Mouse (Mus musculus): ENCODE results near the gene Clcn2. TPM values are rescaled to one million over a fixed set of nuclear protein-coding genes. Genes with fewer than 3 reads are reported as not detected.

The Clcn2 gene
- polyA plus RNA-seq, 1 experiment, result 122 TPM

- Histone ChIP-seq H3K4me1 (ENCODE audit: control insufficient read depth, insufficient read depth, low read length) (no peaks in the 10 kb centered on the region), H3K27ac (ENCODE audit: insufficient read depth, low read length) (no peak overlapping the region), H3K4me3 (ENCODE audit: insufficient read depth, low read length) (no peak overlapping the region)
- TF ChIP-seq POLR2A (IDR thresholded peaks at IDR 0.05; ENCODE audit: extremely low read depth, insufficient read depth, low read length) (no peak), CTCF (IDR thresholded peaks at IDR 0.05; ENCODE audit: extremely low read depth, insufficient read depth, low read length) (no peak)
Observed at GRCm38 (mm10) chr16:20735651-20736050, 18.1 kb upstream of the Clcn2 start.

- Histone ChIP-seq H3K4me1 (ENCODE audit: control insufficient read depth, insufficient read depth, low read length) (no peaks in the 10 kb centered on the region), H3K27ac (ENCODE audit: insufficient read depth, low read length) (no peak within 1 kb of the TSS), H3K4me3 (ENCODE audit: insufficient read depth, low read length) (peak within 1 kb of the TSS; percentile 57)
- no peak for TF ChIP-seq CTCF (IDR thresholded peaks at IDR 0.05; ENCODE audit: extremely low read depth, insufficient read depth, low read length)
- TF ChIP-seq POLR2A (IDR thresholded peaks at IDR 0.05; ENCODE audit: extremely low read depth, insufficient read depth, low read length), result no peak
Observed at GRCm38 (mm10) chr16:20733731-20734730, 16.5 kb upstream of the Clcn2 start, which contains the start of gene Thpo. Gene Thpo (minus strand): TSS chr16:20734511.

GRCm38 (mm10) chr16:20732925-20733730 lies 15.6 kb upstream of the Clcn2 start, which contains the start of gene Chrd:
Gene Chrd (plus strand): TSS chr16:20733127.
- Histone ChIP-seq H3K4me1 (ENCODE audit: control insufficient read depth, insufficient read depth, low read length) (no peaks in the 10 kb centered on the region), H3K27ac (ENCODE audit: insufficient read depth, low read length) (peak within 1 kb of the TSS; percentile 86; the same call in 1 of the 2 replicates), H3K4me3 (ENCODE audit: insufficient read depth, low read length) (peak within 1 kb of the TSS; percentile 57)
- 0 out of 2 replicates have a peak, but pooled peaks have one; percentile 40 for TF ChIP-seq POLR2A (IDR thresholded peaks at IDR 0.05; ENCODE audit: extremely low read depth, insufficient read depth, low read length)
- TF ChIP-seq CTCF (IDR thresholded peaks at IDR 0.05; ENCODE audit: extremely low read depth, insufficient read depth, low read length), result no peak

GRCm38 (mm10) chr16:20732251-20732924 lies 14.8 kb upstream of the Clcn2 start:
- H3K27ac ChIP-seq (ENCODE audit: insufficient read depth, low read length), result peak overlapping the region; percentile 86; the same call in 1 of the 2 replicates
- no peaks in the 10 kb centered on the region for H3K4me1 ChIP-seq (ENCODE audit: control insufficient read depth, insufficient read depth, low read length)
- peak overlapping the region; percentile 57 for H3K4me3 ChIP-seq (ENCODE audit: insufficient read depth, low read length)
- TF ChIP-seq POLR2A (IDR thresholded peaks at IDR 0.05; ENCODE audit: extremely low read depth, insufficient read depth, low read length) (no peak), CTCF (IDR thresholded peaks at IDR 0.05; ENCODE audit: extremely low read depth, insufficient read depth, low read length) (no peak)

GRCm38 (mm10) chr16:20731688-20732087 lies 14.1 kb upstream of the Clcn2 start:
- TF ChIP-seq CTCF (IDR thresholded peaks at IDR 0.05; ENCODE audit: extremely low read depth, insufficient read depth, low read length) (no peak), POLR2A (IDR thresholded peaks at IDR 0.05; ENCODE audit: extremely low read depth, insufficient read depth, low read length) (no peak)
- no peak overlapping the region for H3K4me3 ChIP-seq (ENCODE audit: insufficient read depth, low read length)
- 0 out of 2 replicates have a peak overlapping the region, but pooled peaks have one; percentile 32 for H3K27ac ChIP-seq (ENCODE audit: insufficient read depth, low read length)
- no peaks in the 10 kb centered on the region for H3K4me1 ChIP-seq (ENCODE audit: control insufficient read depth, insufficient read depth, low read length)

- Histone ChIP-seq H3K27ac (ENCODE audit: insufficient read depth, low read length) (no peak overlapping the region), H3K4me1 (ENCODE audit: control insufficient read depth, insufficient read depth, low read length) (no peaks in the 10 kb centered on the region), H3K4me3 (ENCODE audit: insufficient read depth, low read length) (no peak overlapping the region)
- TF ChIP-seq CTCF (IDR thresholded peaks at IDR 0.05; ENCODE audit: extremely low read depth, insufficient read depth, low read length) (no peak), POLR2A (IDR thresholded peaks at IDR 0.05; ENCODE audit: extremely low read depth, insufficient read depth, low read length) (no peak)
Observed at GRCm38 (mm10) chr16:20730293-20730711, 12.8 kb upstream of the Clcn2 start.

GRCm38 (mm10) chr16:20726384-20726783 lies 8.8 kb upstream of the Clcn2 start:
- no peak overlapping the region for H3K27ac ChIP-seq (ENCODE audit: insufficient read depth, low read length)
- H3K4me3 ChIP-seq (ENCODE audit: insufficient read depth, low read length), result no peak overlapping the region
- no peaks in the 10 kb centered on the region for H3K4me1 ChIP-seq (ENCODE audit: control insufficient read depth, insufficient read depth, low read length)
- TF ChIP-seq CTCF (IDR thresholded peaks at IDR 0.05; ENCODE audit: extremely low read depth, insufficient read depth, low read length) (no peak), POLR2A (IDR thresholded peaks at IDR 0.05; ENCODE audit: extremely low read depth, insufficient read depth, low read length) (no peak)

- no peaks in the 10 kb centered on the region for H3K4me1 ChIP-seq (ENCODE audit: control insufficient read depth, insufficient read depth, low read length)
- H3K27ac ChIP-seq (ENCODE audit: insufficient read depth, low read length), result no peak overlapping the region
- no peak overlapping the region for H3K4me3 ChIP-seq (ENCODE audit: insufficient read depth, low read length)
- TF ChIP-seq POLR2A (IDR thresholded peaks at IDR 0.05; ENCODE audit: extremely low read depth, insufficient read depth, low read length) (no peak), CTCF (IDR thresholded peaks at IDR 0.05; ENCODE audit: extremely low read depth, insufficient read depth, low read length) (no peak)
Observed at GRCm38 (mm10) chr16:20725750-20726149, 8.2 kb upstream of the Clcn2 start.

GRCm38 (mm10) chr16:20725321-20725720 lies 7.8 kb upstream of the Clcn2 start:
- no peak overlapping the region for H3K27ac ChIP-seq (ENCODE audit: insufficient read depth, low read length)
- TF ChIP-seq CTCF (IDR thresholded peaks at IDR 0.05; ENCODE audit: extremely low read depth, insufficient read depth, low read length), result no peak
- no peak for TF ChIP-seq POLR2A (IDR thresholded peaks at IDR 0.05; ENCODE audit: extremely low read depth, insufficient read depth, low read length)

More at GRCm38 (mm10) chr16:20725321-20725720, 7.8 kb upstream of the Clcn2 start:
- Histone ChIP-seq H3K4me3 (ENCODE audit: insufficient read depth, low read length) (no peak overlapping the region), H3K4me1 (ENCODE audit: control insufficient read depth, insufficient read depth, low read length) (no peaks in the 10 kb centered on the region)

Measured in cortical plate, adult 2 months (tissue).